Mouse (Mus musculus) heart, adult 2 months (tissue): ENCODE results near the gene Snx27. TPM values are rescaled to one million over a fixed set of nuclear protein-coding genes. Genes with fewer than 3 reads are reported as not detected.
A peak's percentile ranks its signal among the peaks of the same experiment; 100 is the strongest.

Experiments
- DNase-seq, 2 experiments: peaks; one replicate each; pipeline ENCODE4 v3.0.0; 2021
- H3K27ac ChIP-seq: fragments of 200-600 bp; 2 replicates; pipeline ENCODE4 v1.8.1; 2022
- H3K27me3 ChIP-seq: fragments of 200-500 bp; 2 replicates; pipeline ENCODE4 v1.6.1; 2012; ENCODE audit warnings: mild to moderate bottlenecking, low read length, inconsistent platforms, mixed read lengths; ENCODE audit not compliant: control insufficient read depth, insufficient read depth
- H3K36me3 ChIP-seq: fragments of 200-500 bp; 2 replicates; pipeline ENCODE4 v1.6.1; 2012; ENCODE audit warnings: low read length, inconsistent platforms; ENCODE audit not compliant: control insufficient read depth, insufficient read depth
- H3K4me1 ChIP-seq: fragments of 200-500 bp; 2 replicates; pipeline ENCODE4 v1.6.1; 2011; ENCODE audit warnings: low read length; ENCODE audit not compliant: control insufficient read depth, insufficient read depth
- H3K4me3 ChIP-seq: fragments of 200-600 bp; 2 replicates; pipeline ENCODE4 v1.8.1; 2022
- H3K79me2 ChIP-seq: fragments of 200-500 bp; replicated peaks from 2 replicates; pipeline ENCODE4 v1.6.1; 2012; ENCODE audit warnings: mild to moderate bottlenecking, inconsistent platforms, low read length, moderate library complexity, mixed read lengths; ENCODE audit not compliant: control insufficient read depth, insufficient read depth
- H3K9ac ChIP-seq: fragments of 200-500 bp; 2 replicates; pipeline ENCODE4 v1.6.1; 2012; ENCODE audit warnings: low read depth, mild to moderate bottlenecking, control low read depth, inconsistent platforms, low read length, mixed read lengths
- CTCF ChIP-seq: fragments of 200-600 bp; IDR thresholded peaks from 2 replicates; pipeline ENCODE4 v1.8.1; 2022; ENCODE audit warnings: antibody characterized with exemption, mild to moderate bottlenecking, moderate library complexity
- EP300 ChIP-seq: fragments of 200-500 bp; IDR thresholded peaks from 2 replicates; pipeline ENCODE4 v1.6.1; 2011; ENCODE audit warnings: low read depth, low read length, control low read depth; ENCODE audit not compliant: insufficient read depth
- POLR2A ChIP-seq: fragments of 200-500 bp; IDR thresholded peaks from 2 replicates; pipeline ENCODE4 v1.6.1; 2011; ENCODE audit warnings: mild to moderate bottlenecking, low read depth, low read length, control low read depth; ENCODE audit not compliant: insufficient read depth
- WGBS: fragments of 180-500 bp; shearing (Covaris S2); methylation state at CpG from one replicate; pipeline ENCODE4 v1.1.7; 2018; 5-methylcytosine and 5-hydroxymethylcytosine counted together
- intact Hi-C: fragments of 180-260 bp; cut with DNase I; formaldehyde crosslinking; loops from one replicate; pipeline ENCODE4 v1.15.1; 2025
- polyA plus RNA-seq: library from polyadenylated mRNA; depleted of rRNA; stranded (reverse); fragments of >200 nt; gene quantifications from 2 replicates; pipeline ENCODE4 v1.2.3, GENCODE M21; 2012
- total RNA-seq, 2 experiments: library from RNA; stranded (reverse); gene quantifications; 2 replicates each; pipeline ENCODE4 v1.2.3; 2021

The Snx27 gene
- total and polyA plus RNA-seq, 3 experiments: 7.5 to 29.0 (median 27.4) TPM

DNA sequence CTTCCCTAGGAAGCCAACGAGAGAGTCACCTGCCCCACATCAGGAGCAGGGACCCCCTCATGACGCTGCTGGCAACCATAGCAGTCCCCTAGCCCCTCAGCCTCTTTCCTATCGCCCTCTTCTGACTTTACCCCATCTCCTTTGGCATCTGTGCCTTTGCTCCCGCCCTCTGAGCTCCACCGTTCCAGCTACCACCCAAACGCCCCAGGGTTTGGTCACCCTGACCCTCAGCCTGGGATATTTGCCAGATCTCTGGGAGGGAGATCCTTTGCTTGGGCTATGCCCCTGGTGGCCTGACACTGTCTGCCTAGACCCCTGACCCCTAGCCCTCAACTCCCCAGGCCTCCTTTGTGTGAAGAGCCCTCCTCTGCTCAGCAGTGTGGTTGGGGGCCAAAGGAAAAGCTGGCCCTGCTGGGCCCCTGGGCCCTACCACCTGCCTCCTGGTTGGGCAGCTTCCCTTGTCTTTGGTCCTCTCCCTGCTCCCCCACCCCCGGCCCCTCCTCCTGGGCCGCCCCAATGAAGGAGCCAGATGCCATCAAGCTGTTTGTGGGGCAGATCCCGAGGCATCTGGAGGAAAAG, 103.8 kb downstream of the Snx27 start:
- Histone ChIP-seq H3K9ac (no peak overlapping the region), H3K27ac (no peak overlapping the region), H3K27me3 (no peaks in the 10 kb centered on the region), H3K4me1 (no peaks in the 10 kb centered on the region), H3K36me3 (no peaks in the 10 kb centered on the region), H3K4me3 (no peak overlapping the region), H3K79me2 (no peaks in the 10 kb centered on the region)
- DNase-seq: no peak
- intact Hi-C loops: no loop called here
- 15% methylated on average over 9 of the region's 9 CpGs for WGBS
- TF ChIP-seq CTCF: no peak

DNA sequence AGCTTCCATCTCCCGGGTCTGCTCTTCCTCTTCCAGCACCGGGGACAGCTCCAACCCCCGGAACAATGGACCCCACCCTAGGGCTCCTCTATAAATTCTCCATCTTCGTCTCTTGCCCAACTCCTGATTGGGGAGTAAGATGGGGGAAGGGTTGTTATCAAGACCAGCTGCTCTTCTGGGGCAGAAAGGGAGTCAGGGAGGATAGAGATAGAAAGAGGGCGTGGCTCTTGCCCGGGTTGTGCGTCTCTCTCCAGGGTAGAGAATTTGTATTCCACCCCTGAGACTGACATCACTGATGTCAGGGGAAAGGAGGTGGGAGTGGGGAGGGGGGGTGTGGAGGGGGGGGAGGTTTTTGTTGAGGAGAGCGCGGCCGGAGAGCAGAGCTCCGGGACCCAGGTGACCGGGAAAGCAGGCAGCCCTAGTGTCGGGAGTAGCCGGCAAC, 104.5 kb downstream of the Snx27 start, which contains the start of gene Celf3:
Gene Celf3, plus strand, starts transcription at position 315 of the 442 bp plus-strand sequence.
- Histone ChIP-seq H3K9ac (no peak within 1 kb of the TSS), H3K4me3 (no peak within 1 kb of the TSS), H3K4me1 (no peaks in the 10 kb centered on the region; the same call in 1 of the 2 replicates), H3K79me2 (no peaks in the 10 kb centered on the region), H3K36me3 (no peaks in the 10 kb centered on the region), H3K27me3 (no peaks in the 10 kb centered on the region), H3K27ac (no peak within 1 kb of the TSS)
- 6% methylated on average over 14 of the region's 14 CpGs for WGBS
- no peak for TF ChIP-seq EP300
- TF ChIP-seq CTCF: no peak
- no peak for TF ChIP-seq POLR2A
- DNase-seq: no peak
- intact Hi-C loops: no loop called here

DNA sequence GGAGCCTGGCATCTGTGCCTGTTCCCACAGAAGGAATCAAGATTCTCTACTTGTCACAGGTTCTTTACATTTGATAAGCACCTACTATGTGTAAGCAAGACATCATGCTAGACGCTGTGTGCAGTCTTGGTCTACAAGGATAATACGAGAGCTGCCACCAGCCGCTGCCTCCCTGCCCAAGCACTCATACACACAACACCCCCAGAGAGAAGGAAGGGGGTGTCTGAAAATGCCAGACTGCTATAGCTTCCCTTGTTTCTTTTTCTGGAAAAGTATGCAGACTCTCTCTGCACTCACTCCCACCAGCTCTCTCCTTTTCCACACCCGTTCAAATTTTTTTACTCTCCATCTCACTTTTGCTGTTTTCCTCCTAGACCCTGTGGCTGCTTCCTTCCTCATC, 105.1 kb downstream of the Snx27 start:
- H3K36me3 ChIP-seq: no peaks in the 10 kb centered on the region
- no peak overlapping the region for H3K9ac ChIP-seq
- no peaks in the 10 kb centered on the region; the same call in 1 of the 2 replicates for H3K4me1 ChIP-seq
- H3K79me2 ChIP-seq: no peaks in the 10 kb centered on the region
- H3K27me3 ChIP-seq: no peaks in the 10 kb centered on the region
- WGBS: 66% methylated on average over 4 of the region's 4 CpGs
- intact Hi-C loops: no loop called here
- DNase-seq: no peak
- no peak for TF ChIP-seq POLR2A
- no peak for TF ChIP-seq EP300
- no peak for TF ChIP-seq CTCF
- H3K4me3 ChIP-seq: no peak overlapping the region
- no peak overlapping the region for H3K27ac ChIP-seq

DNA sequence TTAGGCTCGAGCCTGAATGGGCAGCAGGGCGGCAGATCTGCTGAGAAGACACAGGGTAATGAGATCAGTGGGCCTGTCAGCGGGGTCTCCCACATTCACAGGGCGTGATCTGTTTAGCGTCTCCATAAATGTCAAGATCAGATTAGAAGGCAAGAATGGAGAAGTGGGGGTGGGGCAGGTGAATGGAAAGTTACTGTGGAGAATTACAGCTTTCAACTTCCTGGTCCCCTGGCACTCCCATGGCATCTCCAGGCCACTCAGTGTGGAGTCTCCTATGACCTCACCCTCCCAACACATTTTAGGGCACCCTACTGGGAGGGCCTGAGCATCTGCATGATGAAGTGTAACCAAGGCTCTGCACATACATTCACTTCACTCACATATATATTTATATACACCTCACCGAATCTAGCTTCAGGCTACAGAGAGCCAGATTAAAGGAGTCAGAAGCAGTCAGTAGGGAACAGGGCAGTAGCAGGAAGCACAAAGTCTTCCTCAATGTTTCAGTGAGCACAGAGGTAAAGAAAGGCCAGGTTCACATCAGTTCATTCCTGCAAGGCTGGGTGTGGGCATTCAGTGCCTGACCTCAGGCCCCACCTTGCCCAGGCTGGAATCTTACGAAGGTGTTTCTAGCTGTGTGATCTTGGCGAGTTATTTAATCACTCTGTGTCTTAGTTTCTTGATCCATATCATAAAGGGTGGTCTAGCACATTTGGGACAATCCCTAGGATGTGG, 106.0 kb downstream of the Snx27 start:
- no peak overlapping the region for H3K27ac ChIP-seq
- H3K27me3 ChIP-seq: no peaks in the 10 kb centered on the region
- intact Hi-C loops: no loop called here
- WGBS: 62% methylated on average over 8 of the region's 8 CpGs
- no peaks in the 10 kb centered on the region; the same call in 1 of the 2 replicates for H3K4me1 ChIP-seq
- H3K36me3 ChIP-seq: no peaks in the 10 kb centered on the region
- TF ChIP-seq EP300: no peak
- TF ChIP-seq CTCF: no peak
- no peak for TF ChIP-seq POLR2A
- no peaks in the 10 kb centered on the region for H3K79me2 ChIP-seq
- DNase-seq: no peak
- no peak overlapping the region for H3K4me3 ChIP-seq
- no peak overlapping the region for H3K9ac ChIP-seq

DNA sequence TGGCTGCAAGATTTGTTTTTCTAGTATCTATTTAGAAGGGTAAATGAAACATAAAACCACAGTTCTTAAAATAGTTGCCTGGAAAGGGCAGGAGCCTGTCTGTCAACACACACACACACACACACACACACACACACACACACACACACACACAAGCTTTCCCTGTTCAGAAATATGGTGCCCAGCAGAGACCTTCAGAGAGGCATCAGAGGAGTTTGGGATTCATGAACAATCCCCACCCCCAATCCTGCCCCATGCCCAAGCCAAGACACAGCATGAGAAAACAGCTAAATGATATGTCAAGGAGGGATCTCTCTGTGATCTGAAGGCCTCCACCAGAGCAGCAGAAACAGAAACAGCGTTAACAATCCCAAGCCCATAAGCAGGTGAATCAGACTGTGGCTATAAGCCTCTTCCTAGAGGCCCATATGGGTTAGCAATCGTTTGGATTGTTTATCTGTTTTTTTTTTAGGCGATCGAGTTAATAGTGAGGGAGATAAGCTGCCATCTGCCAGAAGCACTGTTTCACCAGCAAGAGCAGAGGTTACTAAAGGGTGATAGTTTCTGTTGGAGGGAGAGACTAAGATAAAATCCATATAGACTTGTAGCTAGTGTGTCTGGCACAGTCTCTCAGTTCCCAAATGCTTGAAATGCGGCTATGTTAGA, 108.8 kb downstream of the Snx27 start:
- DNase-seq: no peak
- Histone ChIP-seq H3K36me3 (no peaks in the 10 kb centered on the region), H3K79me2 (no peaks in the 10 kb centered on the region), H3K4me1 (no peaks in the 10 kb centered on the region; the same call in 1 of the 2 replicates), H3K4me3 (no peak overlapping the region), H3K27me3 (no peaks in the 10 kb centered on the region), H3K27ac (no peak overlapping the region; the same call in 1 of the 2 replicates), H3K9ac (no peak overlapping the region)
- intact Hi-C loops: no loop called here
- 51% methylated on average over 5 of the region's 5 CpGs for whole genome bisulfite sequencing
- no peak for TF ChIP-seq CTCF
- no peak for TF ChIP-seq EP300
- TF ChIP-seq POLR2A: no peak

DNA sequence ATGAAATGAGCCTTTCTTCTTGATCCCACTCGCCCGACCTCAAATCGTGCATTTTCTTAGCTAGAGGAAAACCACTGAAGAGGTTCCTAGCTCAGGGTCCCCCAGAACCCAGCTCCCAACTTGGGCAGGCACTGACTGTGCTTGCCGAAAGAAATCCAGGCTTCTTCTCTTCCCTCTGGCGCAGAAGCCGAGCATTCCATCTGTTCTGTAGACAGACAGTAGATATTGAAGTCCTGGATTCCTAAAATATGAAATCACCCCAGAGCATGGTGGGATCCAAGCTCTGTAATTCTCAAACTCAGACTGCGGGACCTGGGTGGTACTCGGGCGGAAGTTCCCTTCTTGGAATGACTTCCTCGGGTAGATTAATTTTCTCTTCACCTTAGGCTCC, 109.4 kb downstream of the Snx27 start:
- no peak for DNase-seq
- H3K9ac ChIP-seq: no peak overlapping the region

More for the DNA sequence above, 109.4 kb downstream of the Snx27 start:
- H3K36me3 ChIP-seq: no peaks in the 10 kb centered on the region
- no peak overlapping the region for H3K4me3 ChIP-seq
- intact Hi-C loops: no loop called here
- H3K4me1 ChIP-seq: no peaks in the 10 kb centered on the region; the same call in 1 of the 2 replicates
- H3K27me3 ChIP-seq: no peaks in the 10 kb centered on the region
- H3K27ac ChIP-seq: peak overlapping the region; percentile 49; the same call in 1 of the 2 replicates
- 46% methylated on average over 10 of the region's 10 CpGs for WGBS
- no peak for TF ChIP-seq CTCF
- no peak for TF ChIP-seq POLR2A
- TF ChIP-seq EP300: no peak
- no peaks in the 10 kb centered on the region for H3K79me2 ChIP-seq
